Mouse (Mus musculus): ENCODE data around the gene Areg. TPM values are rescaled to one million over a fixed set of nuclear protein-coding genes. Genes with fewer than 3 reads are reported as not detected.

Areg gene
- total RNA-seq, 1 experiment: 0.31 TPM

DNA sequence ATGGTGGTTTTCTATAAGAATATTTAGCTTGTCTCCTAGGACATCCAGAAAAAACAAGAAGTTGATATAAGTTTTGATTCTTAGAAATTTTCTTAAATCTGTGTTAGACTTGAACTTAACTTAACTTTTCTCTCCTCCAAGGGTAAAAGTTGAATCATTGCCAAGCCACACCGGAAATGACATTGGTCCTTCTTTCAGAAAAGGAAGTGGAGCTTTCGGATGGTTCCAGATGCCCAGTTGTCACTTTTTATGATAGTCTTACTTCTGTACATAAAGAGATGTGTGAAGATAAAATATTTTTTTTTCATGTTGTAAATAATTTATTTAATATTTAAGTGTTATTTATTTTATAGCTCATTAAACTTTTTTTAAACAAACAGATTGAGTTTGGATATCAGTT, 8.7 kb downstream of the Areg start:
- TF ChIP-seq CHD2 (IDR thresholded peaks at IDR 0.05; ENCODE audit: low read depth, low read length) (no peak), ZC3H11A (IDR thresholded peaks at IDR 0.05; ENCODE audit: borderline replicate concordance, low read depth, low read length) (no peak), MAFK (IDR thresholded peaks at IDR 0.05; ENCODE audit: insufficient read depth, low read depth, low read length) (no peak), HCFC1 (IDR thresholded peaks at IDR 0.05; ENCODE audit: borderline replicate concordance, insufficient read depth, low read length) (no peak), ZNF384 (IDR thresholded peaks at IDR 0.05; ENCODE audit: low read depth, low read length) (no peak)
- in situ Hi-C loops (cut with MboI; ENCODE audit: low sequenced_read_pairs in 2 of 2, unreplicated experiment in 2 of 2): no loop called here
- DNase-seq (ENCODE audit: low read depth, low spot score): no peak
- Histone ChIP-seq H3K4me1 (ENCODE audit: control insufficient read depth in 2 of 2, insufficient read depth in 2 of 2, low read length in 2 of 2, poor library complexity in 1 of 2) (no peaks in the 10 kb centered on the region), H3K9me3 (ENCODE audit: control insufficient read depth, insufficient read depth, low read depth, low read length) (no peaks in the 10 kb centered on the region), H3K9ac (ENCODE audit: insufficient read depth, low read depth, low read length, poor library complexity, severe bottlenecking) (no peak overlapping the region), H3K4me3 (ENCODE audit: insufficient read depth in 1 of 2, low read depth in 1 of 2, low read length in 2 of 2, poor library complexity in 1 of 2, severe bottlenecking in 1 of 2) (no peak overlapping the region), H3K27ac (ENCODE audit: insufficient read depth, low read depth, low read length, poor library complexity, severe bottlenecking) (no peak overlapping the region), H3K36me3 (ENCODE audit: control insufficient read depth, insufficient read depth, low read length, poor library complexity, severe bottlenecking) (no peaks in the 10 kb centered on the region)

DNA sequence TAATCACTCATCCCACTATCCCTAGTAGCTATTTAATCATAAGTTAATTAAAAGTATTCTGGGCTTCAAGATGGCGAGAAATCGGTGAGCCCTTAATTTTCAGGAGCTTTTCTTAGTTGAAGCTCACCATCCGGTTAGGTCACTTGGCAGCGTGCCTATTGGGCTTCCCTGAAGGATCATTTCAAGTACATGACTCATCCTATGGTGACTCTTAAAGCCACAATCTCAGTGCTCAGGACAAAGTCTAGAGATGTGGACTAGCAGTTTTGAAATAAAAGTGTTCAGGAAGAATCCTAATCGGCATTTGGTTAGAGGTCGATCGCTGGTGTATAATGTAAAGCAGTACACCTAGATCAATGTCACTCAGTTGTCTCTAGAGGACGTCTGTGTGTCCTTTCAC, 17.3 kb downstream of the Areg start:
- DNase-seq (ENCODE audit: low read depth, low spot score): no peak
- in situ Hi-C loops (cut with MboI; ENCODE audit: low sequenced_read_pairs in 2 of 2, unreplicated experiment in 2 of 2): no loop called here
- H3K4me3 ChIP-seq (ENCODE audit: insufficient read depth in 1 of 2, low read depth in 1 of 2, low read length in 2 of 2, poor library complexity in 1 of 2, severe bottlenecking in 1 of 2): no peak overlapping the region
- no peaks in the 10 kb centered on the region for H3K9me3 ChIP-seq (ENCODE audit: control insufficient read depth, insufficient read depth, low read depth, low read length)
- H3K36me3 ChIP-seq (ENCODE audit: control insufficient read depth, insufficient read depth, low read length, poor library complexity, severe bottlenecking): no peaks in the 10 kb centered on the region
- TF ChIP-seq ZC3H11A (IDR thresholded peaks at IDR 0.05; ENCODE audit: borderline replicate concordance, low read depth, low read length) (no peak), CHD2 (IDR thresholded peaks at IDR 0.05; ENCODE audit: low read depth, low read length) (no peak), HCFC1 (IDR thresholded peaks at IDR 0.05; ENCODE audit: borderline replicate concordance, insufficient read depth, low read length) (no peak), MAFK (IDR thresholded peaks at IDR 0.05; ENCODE audit: insufficient read depth, low read depth, low read length) (no peak)
- no peaks in the 10 kb centered on the region for H3K4me1 ChIP-seq (ENCODE audit: control insufficient read depth in 2 of 2, insufficient read depth in 2 of 2, low read length in 2 of 2, poor library complexity in 1 of 2)
- H3K27ac ChIP-seq (ENCODE audit: insufficient read depth, low read depth, low read length, poor library complexity, severe bottlenecking): no peak overlapping the region
- H3K9ac ChIP-seq (ENCODE audit: insufficient read depth, low read depth, low read length, poor library complexity, severe bottlenecking): no peak overlapping the region

DNA sequence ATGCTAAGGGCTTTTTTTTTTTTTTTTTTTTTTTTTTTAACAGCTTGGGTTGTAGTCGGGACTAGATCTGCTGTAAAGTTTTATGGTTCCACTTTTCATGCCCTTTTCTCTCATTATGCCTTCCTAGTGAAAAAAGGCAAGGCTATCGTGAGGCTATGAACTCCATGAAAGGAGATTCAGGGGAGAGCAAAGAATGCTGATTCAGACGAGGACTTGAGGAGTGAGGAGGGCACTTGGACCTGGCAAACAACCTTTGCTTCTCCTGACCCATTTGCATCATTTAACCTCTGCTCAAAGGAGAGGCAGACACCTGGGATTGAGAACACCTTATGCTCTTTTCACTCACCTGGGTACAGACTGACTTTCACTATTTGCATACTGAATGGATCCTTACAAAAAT, 17.8 kb downstream of the Areg start:
- DNase-seq (ENCODE audit: low read depth, low spot score): no peak
- Histone ChIP-seq H3K4me1 (ENCODE audit: control insufficient read depth in 2 of 2, insufficient read depth in 2 of 2, low read length in 2 of 2, poor library complexity in 1 of 2) (no peaks in the 10 kb centered on the region), H3K9me3 (ENCODE audit: control insufficient read depth, insufficient read depth, low read depth, low read length) (no peaks in the 10 kb centered on the region), H3K36me3 (ENCODE audit: control insufficient read depth, insufficient read depth, low read length, poor library complexity, severe bottlenecking) (no peaks in the 10 kb centered on the region), H3K27ac (ENCODE audit: insufficient read depth, low read depth, low read length, poor library complexity, severe bottlenecking) (no peak overlapping the region), H3K9ac (ENCODE audit: insufficient read depth, low read depth, low read length, poor library complexity, severe bottlenecking) (no peak overlapping the region), H3K4me3 (ENCODE audit: insufficient read depth in 1 of 2, low read depth in 1 of 2, low read length in 2 of 2, poor library complexity in 1 of 2, severe bottlenecking in 1 of 2) (no peak overlapping the region)
- TF ChIP-seq MAFK (IDR thresholded peaks at IDR 0.05; ENCODE audit: insufficient read depth, low read depth, low read length): no peak
- TF ChIP-seq ZNF384 (IDR thresholded peaks at IDR 0.05; ENCODE audit: low read depth, low read length): no peak
- no peak for TF ChIP-seq CHD2 (IDR thresholded peaks at IDR 0.05; ENCODE audit: low read depth, low read length)
- TF ChIP-seq HCFC1 (IDR thresholded peaks at IDR 0.05; ENCODE audit: borderline replicate concordance, insufficient read depth, low read length): no peak
- no peak for TF ChIP-seq ZC3H11A (IDR thresholded peaks at IDR 0.05; ENCODE audit: borderline replicate concordance, low read depth, low read length)
- in situ Hi-C loops (cut with MboI; ENCODE audit: low sequenced_read_pairs in 2 of 2, unreplicated experiment in 2 of 2): no loop called here

GRCm38 (mm10) chr5:91162787-91163186, 23.4 kb downstream of the Areg start:
- H3K27ac ChIP-seq (ENCODE audit: insufficient read depth, low read depth, low read length, poor library complexity, severe bottlenecking): no peak overlapping the region
- TF ChIP-seq CHD2 (IDR thresholded peaks at IDR 0.05; ENCODE audit: low read depth, low read length) (no peak), ZC3H11A (IDR thresholded peaks at IDR 0.05; ENCODE audit: borderline replicate concordance, low read depth, low read length) (no peak), ZNF384 (IDR thresholded peaks at IDR 0.05; ENCODE audit: low read depth, low read length) (no peak), MAFK (IDR thresholded peaks at IDR 0.05; ENCODE audit: insufficient read depth, low read depth, low read length) (no peak), HCFC1 (IDR thresholded peaks at IDR 0.05; ENCODE audit: borderline replicate concordance, insufficient read depth, low read length) (no peak)
- H3K36me3 ChIP-seq (ENCODE audit: control insufficient read depth, insufficient read depth, low read length, poor library complexity, severe bottlenecking): no peaks in the 10 kb centered on the region
- no peaks in the 10 kb centered on the region for H3K4me1 ChIP-seq (ENCODE audit: control insufficient read depth in 2 of 2, insufficient read depth in 2 of 2, low read length in 2 of 2, poor library complexity in 1 of 2)
- in situ Hi-C loops (cut with MboI; ENCODE audit: low sequenced_read_pairs in 2 of 2, unreplicated experiment in 2 of 2): no loop called here
- no peak for DNase-seq (ENCODE audit: low read depth, low spot score)
- no peak overlapping the region for H3K9ac ChIP-seq (ENCODE audit: insufficient read depth, low read depth, low read length, poor library complexity, severe bottlenecking)
- no peak overlapping the region for H3K4me3 ChIP-seq (ENCODE audit: insufficient read depth in 1 of 2, low read depth in 1 of 2, low read length in 2 of 2, poor library complexity in 1 of 2, severe bottlenecking in 1 of 2)
- H3K9me3 ChIP-seq (ENCODE audit: control insufficient read depth, insufficient read depth, low read depth, low read length): no peaks in the 10 kb centered on the region

DNA sequence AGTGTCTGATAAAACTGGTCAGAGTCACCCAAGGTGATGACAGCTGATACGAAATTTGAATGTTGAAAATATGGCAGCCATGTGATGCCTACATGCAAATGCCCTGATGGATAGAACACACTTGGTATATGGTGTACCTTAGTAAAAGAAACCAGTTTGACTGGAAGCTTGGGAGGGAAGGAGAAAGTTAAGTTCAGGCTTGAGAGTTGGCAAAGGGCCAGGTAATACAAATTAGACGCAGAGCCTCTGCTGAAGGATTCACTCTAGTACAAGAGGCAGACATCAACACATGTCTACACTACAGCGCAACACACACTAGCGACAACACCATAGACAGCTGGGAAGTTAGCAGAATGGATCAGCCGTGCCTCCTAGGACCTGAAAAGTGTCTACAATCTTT, 27.2 kb downstream of the Areg start:
- no peak overlapping the region for H3K27ac ChIP-seq (ENCODE audit: insufficient read depth, low read depth, low read length, poor library complexity, severe bottlenecking)
- TF ChIP-seq MAFK (IDR thresholded peaks at IDR 0.05; ENCODE audit: insufficient read depth, low read depth, low read length) (no peak), ZNF384 (IDR thresholded peaks at IDR 0.05; ENCODE audit: low read depth, low read length) (no peak), CHD2 (IDR thresholded peaks at IDR 0.05; ENCODE audit: low read depth, low read length) (no peak), HCFC1 (IDR thresholded peaks at IDR 0.05; ENCODE audit: borderline replicate concordance, insufficient read depth, low read length) (no peak), ZC3H11A (IDR thresholded peaks at IDR 0.05; ENCODE audit: borderline replicate concordance, low read depth, low read length) (no peak)
- H3K9me3 ChIP-seq (ENCODE audit: control insufficient read depth, insufficient read depth, low read depth, low read length): no peaks in the 10 kb centered on the region
- no peaks in the 10 kb centered on the region for H3K36me3 ChIP-seq (ENCODE audit: control insufficient read depth, insufficient read depth, low read length, poor library complexity, severe bottlenecking)
- H3K9ac ChIP-seq (ENCODE audit: insufficient read depth, low read depth, low read length, poor library complexity, severe bottlenecking): no peak overlapping the region
- H3K4me3 ChIP-seq (ENCODE audit: insufficient read depth in 1 of 2, low read depth in 1 of 2, low read length in 2 of 2, poor library complexity in 1 of 2, severe bottlenecking in 1 of 2): no peak overlapping the region
- H3K4me1 ChIP-seq (ENCODE audit: control insufficient read depth in 2 of 2, insufficient read depth in 2 of 2, low read length in 2 of 2, poor library complexity in 1 of 2): no peaks in the 10 kb centered on the region
- no peak for DNase-seq (ENCODE audit: low read depth, low spot score)
- in situ Hi-C loops (cut with MboI; ENCODE audit: low sequenced_read_pairs in 2 of 2, unreplicated experiment in 2 of 2): no loop called here

Measured in ES-E14 (cell line).